Mouse (Mus musculus): ENCODE measurements around the gene Olfr597.
"Not testable (repeated sequence)": the region's sequence is repeated elsewhere in the genome, so short reads cannot be mapped to it uniquely, and the experiment has no call there.

Gene Olfr597

DNA sequence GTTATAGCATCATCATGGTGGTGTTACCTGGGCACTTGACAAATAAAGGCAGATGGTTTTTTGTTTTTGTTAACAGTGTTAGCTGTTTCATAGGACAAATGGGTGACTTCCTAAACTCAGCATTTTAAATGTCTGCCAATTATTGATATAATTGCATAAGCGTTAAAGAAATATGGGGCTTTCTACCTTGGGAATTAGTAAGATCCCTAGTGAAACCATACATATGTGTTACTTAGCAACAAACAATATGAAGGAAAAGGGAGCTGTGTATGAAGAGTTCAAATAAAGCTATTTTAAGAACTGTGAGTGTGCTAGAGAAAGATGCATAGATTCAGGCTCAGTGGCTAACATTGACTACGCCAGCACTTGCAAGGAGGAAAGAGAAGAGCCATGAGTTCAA, at the start of gene Olfr597:
Olfr597 (plus strand) TSS at position 301 of the 400 bp plus-strand sequence.
- not testable (repeated sequence) for DNase-seq (ENCODE audit: extremely low spot score)

GRCm38 (mm10) chr7:103305348-103305747, 10.8 kb upstream of the Olfr597 start, which contains the start of gene Olfr596:
Olfr596 (plus strand) TSS chr7:103305648.
- DNase-seq (ENCODE audit: extremely low spot score), result not testable (repeated sequence)

GRCm38 (mm10) chr7:103323268-103323667, 7.2 kb downstream of the Olfr597 start, which contains the start of gene Olfr598:
Olfr598 (plus strand) TSS chr7:103323568.
- DNase-seq (ENCODE audit: extremely low spot score), result no peak

DNA sequence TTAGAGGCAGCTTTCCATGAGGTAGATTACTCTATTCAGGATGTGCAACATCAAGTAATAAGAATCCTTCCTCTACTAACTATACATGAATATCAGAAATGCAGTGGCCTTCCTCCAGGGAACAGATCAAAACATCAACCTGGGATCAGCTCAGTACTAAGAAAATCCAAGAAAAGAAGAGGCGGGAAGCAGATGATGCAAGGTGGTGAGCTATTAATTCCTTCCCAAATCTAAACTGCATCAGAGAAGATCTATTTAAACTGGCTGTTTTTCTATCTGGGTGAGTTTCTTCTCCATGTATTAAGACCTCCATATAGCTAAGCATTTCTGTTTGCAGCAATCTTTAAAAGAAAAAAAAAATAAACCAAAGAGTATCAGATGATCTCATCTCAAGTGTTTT, 19.5 kb downstream of the Olfr597 start, which contains the start of gene Olfr599:
Olfr599 (plus strand) TSS at position 301 of the 400 bp plus-strand sequence.
- DNase-seq (ENCODE audit: extremely low spot score), result no peak

DNA sequence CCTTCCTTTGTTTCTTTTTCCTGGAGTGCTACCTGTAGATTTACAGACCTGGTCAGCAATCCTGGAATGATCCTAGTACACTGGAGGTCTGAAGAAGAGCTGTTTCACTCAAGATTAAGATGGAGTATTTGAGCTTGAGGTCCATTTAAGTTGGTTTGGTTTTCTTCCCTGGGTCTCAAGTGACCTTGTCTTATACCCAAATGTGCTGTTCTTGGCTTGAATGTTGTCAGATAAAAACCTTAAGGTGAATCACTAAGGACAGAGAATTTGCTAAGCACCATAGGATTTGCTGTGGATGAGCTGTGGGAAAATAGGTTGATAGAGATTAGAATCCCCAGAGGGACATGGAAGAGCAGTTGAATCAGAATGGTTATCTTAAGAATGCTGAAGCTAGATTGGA, 33.5 kb downstream of the Olfr597 start, which contains the start of gene Olfr600:
Olfr600 (minus strand) TSS at position 101 of the 400 bp plus-strand sequence.
- no peak for DNase-seq (ENCODE audit: extremely low spot score)

DNA sequence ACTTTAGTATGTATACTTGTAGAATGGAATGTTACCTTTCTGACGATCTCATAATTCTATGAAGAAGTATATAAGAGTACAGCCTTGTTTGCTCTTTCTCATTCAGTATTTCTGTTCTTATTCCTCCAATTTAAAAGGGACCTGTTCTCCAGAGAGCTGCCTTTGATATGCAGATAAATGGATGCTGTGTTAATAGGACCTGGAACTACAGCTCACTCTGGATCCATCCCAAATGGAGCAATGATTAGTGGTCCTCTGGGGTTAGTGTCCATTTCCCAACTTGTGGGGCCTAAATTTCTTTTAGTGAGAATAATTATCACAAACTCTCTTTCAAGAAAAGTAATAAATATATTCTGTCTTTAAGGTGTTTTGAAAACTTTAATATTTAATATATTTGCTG, 46.4 kb downstream of the Olfr597 start, which contains the start of gene Olfr601:
Olfr601 (minus strand) TSS at position 101 of the 400 bp plus-strand sequence.
- DNase-seq (ENCODE audit: extremely low spot score), result no peak

Measured in embryo, embryonic 9.5 days (tissue).